Mouse (Mus musculus) heart, adult 18-20 months (tissue): ENCODE measurements at regions not wholly inside any gene's neighbourhood (a gene's known extent, or its start where the extent isn't known, plus 50 kb on each side); places are given as distances from the start of the nearest gene placed in this dataset.
A peak's percentile ranks its signal among the peaks of the same experiment; 100 is the strongest.

Experiments
- DNase-seq, 2 experiments: peaks; one replicate each; pipeline ENCODE4 v3.0.0; 2021 to 2022; ENCODE audit warnings: mixed read lengths in 1 of 2

GRCm38 (mm10) chr6:134320379-134320932 lies 75.7 kb upstream of the Bcl2l14 start:
- no peak for DNase-seq

DNA sequence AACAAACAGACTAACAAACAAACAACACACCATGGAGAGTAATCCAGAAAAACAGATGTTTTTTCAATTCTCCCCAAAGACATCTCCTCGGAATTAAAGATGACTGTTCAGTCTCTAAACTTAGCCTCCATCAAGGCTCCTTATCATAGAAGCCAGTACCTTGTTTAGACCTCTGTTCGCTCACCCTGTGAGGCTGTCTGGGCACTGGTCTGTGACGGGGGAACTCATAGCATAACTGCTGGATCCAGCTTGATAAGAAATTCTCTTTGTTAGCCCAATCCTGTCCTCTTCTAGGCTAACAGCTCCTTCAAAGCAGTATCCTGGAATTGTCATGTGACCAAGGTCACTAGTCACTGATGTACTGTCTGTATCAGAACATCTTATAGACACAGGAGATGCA lies 72.1 kb upstream of the Bcl2l14 start:
- no peak for DNase-seq

DNA sequence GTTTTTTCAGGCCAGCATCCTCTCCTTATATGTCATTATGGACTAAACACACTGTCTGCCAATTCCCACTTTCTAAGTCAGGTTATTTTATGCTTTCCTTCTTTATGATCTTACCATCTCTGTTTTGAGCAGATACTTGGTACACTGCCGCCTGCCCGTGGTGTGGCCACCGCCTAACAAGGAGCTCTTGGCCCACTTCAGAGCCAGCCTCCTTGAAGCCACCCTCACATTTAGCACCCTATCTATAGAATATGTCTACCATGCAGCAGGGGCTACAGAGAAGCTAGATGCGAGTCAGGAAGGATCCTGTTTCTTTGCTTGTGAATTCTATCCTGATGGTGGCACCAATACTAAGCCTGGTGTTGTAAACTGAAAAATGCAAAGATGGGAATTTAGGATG lies 70.6 kb upstream of the Bcl2l14 start:
- DNase-seq = no peak

DNA sequence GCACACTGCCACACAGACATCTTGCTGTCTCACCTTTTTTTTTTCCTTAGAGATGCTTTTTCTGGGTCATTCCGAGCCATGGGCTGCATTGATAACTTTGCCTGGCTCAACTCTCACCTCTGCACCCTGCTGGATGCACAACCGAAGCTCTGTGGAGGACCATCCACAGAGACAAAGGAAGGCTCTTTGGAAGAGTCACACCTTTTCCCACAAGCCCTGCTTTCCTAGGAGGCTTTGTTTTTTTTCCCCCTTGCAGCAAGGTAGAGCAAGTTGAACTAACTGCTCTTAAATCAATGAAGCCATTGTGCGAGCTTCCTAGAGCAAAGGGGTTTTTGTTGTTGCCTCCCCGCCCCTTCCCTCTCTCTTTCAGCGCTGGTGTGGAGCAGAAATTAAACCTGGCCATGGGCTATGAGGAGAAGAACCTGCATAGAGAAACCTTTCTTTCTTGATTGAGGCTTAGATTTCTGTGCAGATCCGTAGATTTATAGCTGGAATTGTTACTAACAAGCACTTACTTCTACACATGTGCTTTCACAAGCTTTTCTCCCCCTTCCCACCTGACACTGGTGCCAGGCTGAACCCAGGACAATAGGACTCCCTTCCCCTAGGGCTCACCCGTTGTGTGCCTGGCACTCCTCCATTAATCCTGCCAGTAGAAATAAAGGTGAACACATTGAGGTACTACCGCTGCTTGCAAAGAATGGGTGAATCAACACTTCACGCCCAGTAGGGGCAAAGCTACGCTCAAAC lies 66.4 kb upstream of the Bcl2l14 start:
- DNase-seq = no peak

- no peak for DNase-seq
These were observed 65.8 kb upstream of the Bcl2l14 start for GRCm38 (mm10) chr6:134330300-134330640.

DNA sequence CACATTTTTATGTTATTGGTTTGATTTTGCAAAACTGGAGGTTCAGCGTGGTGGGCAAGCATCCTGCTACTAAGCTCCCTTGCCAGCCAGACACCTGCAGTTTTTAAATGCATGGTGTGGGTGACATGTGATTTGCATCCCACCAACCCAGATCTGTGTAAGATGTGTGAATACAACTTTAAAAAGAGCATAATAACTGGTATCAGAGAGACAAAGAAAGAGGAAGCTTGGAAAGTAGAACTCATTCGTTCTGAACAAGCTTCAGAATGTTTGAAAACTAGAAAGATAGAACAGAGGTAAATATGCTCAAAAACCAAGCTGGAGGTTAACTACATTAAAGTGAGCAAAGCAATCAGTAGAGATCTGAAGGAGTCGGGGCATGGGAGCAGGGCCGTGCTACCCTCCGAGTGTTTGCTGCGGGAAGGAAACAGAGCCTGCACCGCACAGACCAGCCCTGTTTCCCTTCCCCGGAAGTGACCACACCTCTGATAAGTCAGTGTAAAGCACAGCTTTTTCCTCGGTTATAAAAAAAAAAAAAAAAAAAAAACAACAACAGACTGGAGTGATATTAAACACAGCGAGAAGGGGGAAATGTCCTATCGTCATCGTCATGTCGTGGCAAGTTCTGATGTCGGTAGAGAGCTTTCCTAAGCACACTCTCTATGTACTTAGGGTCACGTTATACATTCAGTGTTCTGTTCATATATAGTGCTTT lies 63.2 kb upstream of the Bcl2l14 start:
- peak; percentile 13 to 21 for DNase-seq

DNA sequence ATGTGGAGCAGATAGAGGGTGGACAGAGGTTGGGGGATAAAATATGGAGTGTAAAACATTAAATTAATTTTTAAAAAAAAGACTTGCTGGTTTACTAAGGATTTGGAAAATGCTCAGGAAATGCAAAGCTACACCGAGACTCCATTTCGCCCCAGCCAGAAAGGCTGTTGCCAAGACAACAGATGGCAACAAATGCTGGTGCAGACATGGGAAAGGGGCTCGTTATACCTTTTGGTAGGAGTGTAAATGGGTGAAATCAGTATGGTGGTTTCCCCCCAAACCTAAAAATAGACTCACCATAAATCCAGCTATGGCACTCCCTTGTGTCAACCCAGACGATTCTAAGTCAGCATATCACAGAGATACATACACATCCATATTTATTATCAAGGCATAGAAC lies 60.4 kb upstream of the Bcl2l14 start:
- DNase-seq = no peak

DNA sequence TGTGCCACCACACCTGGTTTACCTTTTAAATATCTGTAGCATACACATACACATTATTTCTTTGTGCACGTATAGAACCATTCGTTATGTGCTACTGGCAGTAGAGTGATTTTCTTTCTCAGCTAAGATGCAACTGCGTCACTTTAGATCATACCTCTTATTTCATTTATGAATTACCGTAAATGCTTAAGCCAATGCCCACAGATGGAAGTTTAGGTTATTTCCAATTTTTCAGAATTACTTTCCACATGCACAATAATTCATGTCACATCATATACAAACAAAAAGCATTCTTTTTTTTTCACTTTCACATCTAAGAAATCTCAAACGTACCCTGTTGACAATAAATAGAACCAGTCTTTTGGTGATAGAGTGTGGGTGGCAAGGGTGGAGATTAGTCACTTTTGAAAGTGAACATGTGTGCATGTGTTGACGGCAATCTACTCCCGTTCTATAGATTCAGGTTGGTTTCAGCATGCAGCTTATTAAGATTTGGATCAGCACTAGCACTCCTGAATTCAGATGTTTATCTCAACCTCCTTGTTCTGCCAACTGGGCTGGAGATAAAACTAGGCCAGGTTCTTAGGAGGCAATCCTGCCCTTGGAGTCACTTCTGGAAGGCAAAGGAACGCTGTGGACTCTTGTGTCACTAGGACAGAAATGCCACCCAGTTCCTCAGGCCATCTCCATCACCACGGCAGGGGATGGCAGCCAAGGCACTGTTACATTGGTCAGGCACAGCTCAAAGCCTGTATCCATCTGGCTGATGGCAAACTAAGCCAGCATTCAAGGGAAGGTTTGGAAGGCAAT lies 53.1 kb upstream of the Bcl2l14 start:
- no peak for DNase-seq

- DNase-seq = no peak
These were observed 52.6 kb upstream of the Bcl2l14 start for GRCm38 (mm10) chr6:134343606-134343901.
